Mouse (Mus musculus): Measurements from ENCODE around the gene Bbs2. TPM values are rescaled to one million over a fixed set of nuclear protein-coding genes. Genes with fewer than 3 reads are reported as not detected.

Bbs2 gene
- 1.9 TPM for polyA plus RNA-seq (2014; fragmentation: Illumina TruSeq; extraction: RNeasy Lipid Tissue Mini Kit (QIAGEN cat#74804); ENCODE audit: low read depth, low replicate concordance)

DNA sequence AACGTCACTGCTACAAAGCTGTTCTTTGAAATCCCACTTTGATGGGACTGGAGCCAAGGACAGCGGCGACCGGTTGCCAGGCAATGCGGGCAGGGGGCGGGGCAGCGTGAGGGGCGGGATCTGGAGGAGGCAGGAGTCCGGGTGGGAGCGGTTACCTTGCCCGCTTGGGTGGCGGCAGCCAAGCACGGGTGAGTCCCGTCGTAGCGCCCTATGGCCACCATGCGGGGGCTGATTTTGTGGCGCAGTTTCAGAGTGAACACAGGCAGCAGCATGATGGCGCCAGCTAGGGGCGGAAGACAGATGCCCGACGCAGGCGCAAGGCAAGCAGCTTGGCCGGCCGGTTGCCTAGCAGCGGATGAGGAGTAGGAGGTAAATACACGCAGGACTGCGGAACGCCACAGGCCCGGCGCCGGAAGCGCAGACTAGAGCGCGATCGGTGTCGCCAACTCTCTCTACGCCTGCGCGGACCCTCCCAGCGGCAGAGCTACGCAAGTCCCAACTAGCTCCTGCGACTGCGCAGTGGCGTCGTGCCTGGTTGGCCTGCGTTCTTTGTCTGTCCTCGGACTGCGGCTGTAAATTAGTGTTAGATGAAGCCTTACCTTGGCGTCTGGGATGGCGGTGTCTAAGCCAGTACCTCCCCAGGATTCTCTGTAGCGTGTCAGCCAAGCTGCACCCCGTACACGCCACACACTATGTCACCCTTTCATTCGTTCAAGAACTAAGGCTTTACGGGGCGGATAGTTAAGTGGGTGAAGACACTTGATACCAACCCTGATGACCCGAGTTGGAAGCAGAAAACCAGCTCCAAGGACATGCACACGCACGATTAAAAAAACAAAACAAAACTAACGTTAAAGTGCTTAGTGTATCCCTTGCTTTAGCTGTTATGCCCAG is at the start of gene Bbs2:
Gene Bbs2, minus strand, starts transcription at position 848 of the 894 bp plus-strand sequence.

DNA sequence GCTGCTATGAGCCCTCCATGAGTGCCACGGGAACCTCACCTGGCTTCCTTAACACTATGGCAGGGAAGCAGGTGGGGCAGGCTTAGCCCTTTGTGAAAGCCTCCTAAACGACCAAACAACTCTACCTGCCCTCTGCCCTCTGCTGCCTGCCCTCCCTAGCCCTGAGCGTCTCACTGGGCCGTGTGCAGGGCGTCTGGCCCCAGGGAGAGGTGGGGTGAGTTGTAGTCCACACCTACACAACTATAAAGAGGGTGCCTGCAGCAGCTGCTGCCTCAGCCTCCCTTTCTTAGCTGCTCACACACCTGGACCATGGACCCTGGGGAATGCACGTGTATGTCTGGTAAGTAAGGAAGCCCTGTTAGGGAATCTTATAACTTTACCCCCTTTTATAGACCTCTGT is 38.2 kb upstream of the Bbs2 start, which contains the start of gene Mt4:
Gene Mt4, plus strand, starts transcription at position 265 of the 400 bp plus-strand sequence.

DNA sequence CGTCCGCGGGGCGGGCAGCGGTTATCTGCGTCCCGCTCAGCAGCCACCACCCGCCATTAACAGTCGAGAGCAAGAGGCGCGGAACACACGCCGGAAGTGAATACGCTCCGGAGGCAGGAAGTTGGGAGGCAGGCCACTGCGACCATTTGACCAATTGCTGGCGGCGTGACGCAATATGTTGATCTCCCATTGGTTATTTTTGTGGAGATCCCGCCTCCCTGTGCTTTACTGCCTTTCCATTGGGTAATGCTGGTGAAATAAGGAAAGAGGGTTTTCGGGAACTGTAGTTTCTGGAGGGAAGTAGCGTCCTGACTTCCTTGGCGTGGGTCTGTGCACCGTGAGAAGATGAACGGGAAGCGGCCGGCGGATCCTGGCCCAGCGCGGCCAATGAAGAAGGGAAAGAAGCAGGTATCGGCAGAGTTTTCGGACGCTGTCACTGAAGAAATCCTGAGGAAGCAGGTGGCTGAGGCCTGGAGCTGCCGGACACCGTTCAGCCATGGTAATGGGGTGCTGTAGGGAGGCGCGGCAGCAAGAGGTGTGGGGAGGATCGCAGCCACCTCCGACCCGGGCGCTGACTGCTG is 61.7 kb downstream of the Bbs2 start, which contains the start of the genes Nudt21 and Ogfod1:
Gene Nudt21, minus strand, starts transcription at position 88 of the 581 bp plus-strand sequence.
Gene Ogfod1, plus strand, starts transcription at position 255 of the 581 bp plus-strand sequence.

Other genes with a start within 250 kb of the Bbs2 start
- 190 TPM for gene Amfr, start 86.1 kb downstream of the Bbs2 start, polyA plus RNA-seq (2014; fragmentation: Illumina TruSeq; extraction: RNeasy Lipid Tissue Mini Kit (QIAGEN cat#74804); ENCODE audit: low read depth, low replicate concordance)
- 41.8 TPM for gene Nudt21, start 61.9 kb downstream of the Bbs2 start, polyA plus RNA-seq (2014; fragmentation: Illumina TruSeq; extraction: RNeasy Lipid Tissue Mini Kit (QIAGEN cat#74804); ENCODE audit: low read depth, low replicate concordance)
- 9.8 TPM for gene Ogfod1, start 61.7 kb downstream of the Bbs2 start, polyA plus RNA-seq (2014; fragmentation: Illumina TruSeq; extraction: RNeasy Lipid Tissue Mini Kit (QIAGEN cat#74804); ENCODE audit: low read depth, low replicate concordance)
- gene Mt4, start 38.3 kb upstream of the Bbs2 start, polyA plus RNA-seq (2014; fragmentation: Illumina TruSeq; extraction: RNeasy Lipid Tissue Mini Kit (QIAGEN cat#74804); ENCODE audit: low read depth, low replicate concordance): not detected
- gene Mt3, start 53.7 kb upstream of the Bbs2 start, polyA plus RNA-seq (2014; fragmentation: Illumina TruSeq; extraction: RNeasy Lipid Tissue Mini Kit (QIAGEN cat#74804); ENCODE audit: low read depth, low replicate concordance): not detected
- gene Mt2, start 73.7 kb upstream of the Bbs2 start, polyA plus RNA-seq (2014; fragmentation: Illumina TruSeq; extraction: RNeasy Lipid Tissue Mini Kit (QIAGEN cat#74804); ENCODE audit: low read depth, low replicate concordance): 9.5 TPM
- 10.4 TPM for gene Mt1, start 80.2 kb upstream of the Bbs2 start, polyA plus RNA-seq (2014; fragmentation: Illumina TruSeq; extraction: RNeasy Lipid Tissue Mini Kit (QIAGEN cat#74804); ENCODE audit: low read depth, low replicate concordance)
- 4.3 TPM for gene Nup93, start 115.6 kb upstream of the Bbs2 start, polyA plus RNA-seq (2014; fragmentation: Illumina TruSeq; extraction: RNeasy Lipid Tissue Mini Kit (QIAGEN cat#74804); ENCODE audit: low read depth, low replicate concordance)
- not detected for gene Slc12a3, start 230.3 kb upstream of the Bbs2 start, polyA plus RNA-seq (2014; fragmentation: Illumina TruSeq; extraction: RNeasy Lipid Tissue Mini Kit (QIAGEN cat#74804); ENCODE audit: low read depth, low replicate concordance)

All from liver, adult 10 weeks (tissue).